Mouse (Mus musculus) midbrain, embryonic 11.5 days (tissue): ENCODE measurements around the gene Hpse2. TPM values are rescaled to one million over a fixed set of nuclear protein-coding genes. Genes with fewer than 3 reads are reported as not detected.

Experiments used
- ATAC-seq: fragments of 200-750 bp; cut with Nextera tagmentation; 2 replicates; pipeline ENCODE4 v1.8.0; 2017; ENCODE audit warnings: moderate TSS enrichment, moderate library complexity; ENCODE audit not compliant: low FRiP score
- DNase-seq: peaks from one replicate; pipeline ENCODE4 v3.0.0; 2015; ENCODE audit warnings: low spot score; ENCODE audit errors: missing footprints
- H3K27ac ChIP-seq: fragments of 300-500 bp; sonication (generic); 2 replicates; pipeline ENCODE4 v1.5.1; 2014; ENCODE audit warnings: low read depth, low read length
- H3K27me3 ChIP-seq: fragments of 300-500 bp; sonication (generic); 2 replicates; pipeline ENCODE4 v1.6.1; 2014; ENCODE audit warnings: mild to moderate bottlenecking, low read length, moderate library complexity, mixed read lengths; ENCODE audit not compliant: control insufficient read depth, insufficient read depth
- H3K36me3 ChIP-seq: fragments of 300-500 bp; sonication (generic); 2 replicates; pipeline ENCODE4 v1.6.1; 2014; ENCODE audit warnings: mild to moderate bottlenecking, low read length, moderate library complexity, mixed read lengths; ENCODE audit not compliant: control insufficient read depth, insufficient read depth
- H3K4me1 ChIP-seq: fragments of 300-500 bp; sonication (generic); 2 replicates; pipeline ENCODE4 v1.6.1; 2014; ENCODE audit warnings: low read length; ENCODE audit not compliant: control insufficient read depth, insufficient read depth
- H3K4me2 ChIP-seq: fragments of 300-500 bp; sonication (generic); 2 replicates; pipeline ENCODE4 v1.6.1; 2014; ENCODE audit warnings: mild to moderate bottlenecking, moderate library complexity
- H3K4me3 ChIP-seq: fragments of 300-500 bp; sonication (generic); 2 replicates; pipeline ENCODE4 v1.5.1; 2014; ENCODE audit warnings: low read depth, low read length
- H3K9ac ChIP-seq: fragments of 300-500 bp; sonication (generic); 2 replicates; pipeline ENCODE4 v1.6.1; 2014; ENCODE audit warnings: low read length
- H3K9me3 ChIP-seq: fragments of 300-500 bp; sonication (generic); 2 replicates; pipeline ENCODE4 v1.6.1; 2016; ENCODE audit warnings: low read length; ENCODE audit not compliant: control insufficient read depth
- WGBS: fragments of 180-500 bp; shearing (Covaris S2); extraction: QIAGEN DNeasy Blood & Tissue Kit; methylation state at CpG from one replicate; pipeline ENCODE4 v1.1.7; 2014; 5-methylcytosine and 5-hydroxymethylcytosine counted together
- polyA plus RNA-seq: library from polyadenylated mRNA; unstranded; fragments of >200 nt; fragmentation: Nextera tagmentation; extraction: Ambion mirVana; gene quantifications from 2 replicates; pipeline ENCODE4 v1.2.1, GENCODE M21; 2014

Gene Hpse2
- polyA plus RNA-seq, 1 experiment from 2014 or later: 0.04 TPM

DNA sequence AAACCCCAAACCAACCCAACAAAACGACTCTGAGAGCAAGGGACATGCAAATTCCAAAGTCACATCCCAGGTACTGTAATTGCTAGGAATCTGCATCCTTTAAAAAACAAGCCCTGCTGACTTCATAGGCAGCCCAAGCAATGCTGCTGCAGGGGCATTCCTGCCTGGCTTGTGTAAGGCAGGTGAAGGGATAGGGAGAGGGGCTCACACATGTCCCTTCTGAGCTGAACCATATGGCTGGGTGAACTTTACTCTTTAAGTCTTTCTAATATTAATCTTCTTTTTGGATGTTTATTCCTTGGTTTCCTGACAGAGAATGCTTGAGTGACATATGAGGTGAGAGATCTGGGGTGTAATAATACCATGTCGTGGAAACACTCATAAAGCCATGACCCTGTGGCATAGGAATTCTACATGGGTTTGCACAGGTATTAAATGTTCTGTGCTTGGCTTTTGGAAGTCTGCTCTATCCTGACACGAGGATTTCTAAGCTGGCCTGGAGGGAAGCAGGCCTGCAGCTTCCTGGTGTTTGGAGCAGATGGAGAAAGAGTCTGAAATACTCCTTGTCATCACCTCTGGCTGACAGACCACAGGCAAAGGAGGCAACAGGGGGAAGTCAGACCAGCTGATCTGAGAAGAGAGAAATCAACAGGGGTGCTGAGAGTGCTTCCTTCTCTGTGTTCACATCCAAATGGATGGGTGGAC lies 519.0 kb downstream of the Hpse2 start:
- no peak for DNase-seq
- Histone ChIP-seq H3K36me3 (no peaks in the 10 kb centered on the region), H3K27me3 (no peaks in the 10 kb centered on the region), H3K4me3 (no peak overlapping the region), H3K9me3 (no peaks in the 10 kb centered on the region), H3K9ac (no peak overlapping the region), H3K4me2 (no peak overlapping the region), H3K27ac (no peak overlapping the region), H3K4me1 (no peaks in the 10 kb centered on the region)
- ATAC-seq: no peak
- 65% methylated on average over 3 of the region's 3 CpGs for WGBS

DNA sequence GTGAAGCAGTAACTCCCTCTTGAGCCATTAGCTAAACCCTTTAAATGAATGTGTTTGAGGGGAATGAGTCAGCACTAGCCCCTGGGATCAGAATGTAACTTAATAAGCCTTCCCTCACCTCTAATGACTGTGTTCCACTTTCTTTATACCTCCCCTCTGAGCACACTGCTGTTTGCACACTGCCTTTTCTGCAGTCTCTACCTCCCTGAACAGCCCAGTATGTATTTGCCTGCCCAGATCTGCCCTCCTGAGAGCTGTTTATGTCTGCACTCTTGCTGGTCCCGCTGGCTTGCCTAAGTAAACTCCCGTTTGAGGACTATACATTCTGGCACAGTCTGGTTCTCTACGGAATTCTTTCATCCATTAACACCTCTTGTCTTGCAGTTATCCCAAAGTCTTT lies 525.1 kb downstream of the Hpse2 start:
- Histone ChIP-seq H3K9me3 (no peaks in the 10 kb centered on the region), H3K27ac (no peak overlapping the region), H3K4me1 (no peaks in the 10 kb centered on the region), H3K27me3 (no peaks in the 10 kb centered on the region), H3K4me3 (no peak overlapping the region), H3K36me3 (no peaks in the 10 kb centered on the region), H3K4me2 (no peak overlapping the region), H3K9ac (no peak overlapping the region)
- DNase-seq (no peak), ATAC-seq (no peak)
- WGBS: 73% methylated on average over 3 of the region's 3 CpGs

DNA sequence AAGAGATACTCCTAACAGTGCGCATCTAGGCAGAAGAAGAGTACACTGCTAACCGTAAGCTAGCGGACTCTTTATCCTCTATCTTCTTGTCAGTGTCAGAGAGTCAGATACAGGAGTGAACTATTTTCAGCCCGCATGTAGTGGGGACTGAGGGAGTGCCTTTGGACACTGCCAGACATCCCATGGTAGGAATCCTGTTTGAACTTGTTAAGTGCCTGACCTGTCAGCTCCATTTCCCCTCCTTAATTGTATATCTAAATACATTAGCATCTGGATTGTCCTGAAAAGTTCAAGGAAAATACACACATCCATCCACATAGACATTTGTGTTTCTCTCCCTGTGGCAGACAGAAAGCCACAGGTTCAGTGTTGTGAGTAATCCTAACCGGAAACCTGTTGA lies 531.1 kb downstream of the Hpse2 start:
- no peaks in the 10 kb centered on the region for H3K27me3 ChIP-seq
- no peaks in the 10 kb centered on the region for H3K36me3 ChIP-seq
- no peak overlapping the region for H3K4me3 ChIP-seq
- no peak overlapping the region for H3K9ac ChIP-seq
- ATAC-seq (no peak), DNase-seq (no peak)
- no peaks in the 10 kb centered on the region for H3K9me3 ChIP-seq
- WGBS: 89% methylated on average over 5 of the region's 5 CpGs
- no peaks in the 10 kb centered on the region for H3K4me1 ChIP-seq
- H3K27ac ChIP-seq: no peak overlapping the region
- H3K4me2 ChIP-seq: no peak overlapping the region

DNA sequence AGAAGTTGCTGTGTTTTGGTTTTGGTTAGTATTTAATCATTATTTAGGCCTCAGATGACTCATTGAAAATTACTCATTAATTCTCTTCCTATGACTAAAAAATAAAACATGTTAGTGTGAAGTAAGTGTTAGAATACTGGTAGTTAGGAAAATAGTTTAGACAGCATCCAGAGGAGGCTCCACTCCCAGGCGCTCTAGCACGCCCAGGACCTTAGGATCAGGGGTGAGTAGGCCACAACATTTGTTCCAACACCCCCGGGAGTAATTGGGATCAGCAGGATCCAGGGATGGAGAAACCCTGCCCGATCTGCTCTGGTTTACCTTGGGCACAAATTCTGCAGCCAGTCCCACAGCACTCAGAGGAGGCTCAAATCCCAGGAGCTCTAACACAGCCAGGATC lies 532.5 kb downstream of the Hpse2 start:
- WGBS: 83% methylated on average over 4 of the region's 4 CpGs
- Histone ChIP-seq H3K4me3 (no peak overlapping the region), H3K4me2 (no peak overlapping the region), H3K9ac (no peak overlapping the region), H3K9me3 (no peaks in the 10 kb centered on the region), H3K36me3 (no peaks in the 10 kb centered on the region), H3K27me3 (no peaks in the 10 kb centered on the region), H3K27ac (no peak overlapping the region), H3K4me1 (no peaks in the 10 kb centered on the region)
- DNase-seq (no peak), ATAC-seq (no peak)

DNA sequence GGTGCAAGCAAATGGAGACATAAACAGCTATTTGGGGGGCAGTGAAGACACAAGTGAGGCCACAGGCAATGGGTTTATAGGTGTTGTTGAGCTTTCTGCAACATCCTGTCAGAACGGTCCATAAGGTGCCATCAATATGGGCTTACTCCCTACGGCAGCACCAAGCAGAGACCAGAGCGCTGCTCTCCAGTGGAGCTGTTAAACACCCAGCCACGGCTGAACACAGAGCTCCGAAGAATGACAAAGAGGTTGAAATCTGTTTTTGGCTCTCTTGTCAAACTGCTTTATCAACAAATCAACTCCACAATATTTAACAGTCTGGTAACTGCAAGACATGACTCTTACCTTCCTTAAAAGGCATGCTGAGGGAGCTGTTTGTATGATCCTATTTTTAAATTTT lies 537.7 kb downstream of the Hpse2 start:
- WGBS: 90% methylated on average over 5 of the region's 5 CpGs
- H3K4me3 ChIP-seq: no peak overlapping the region
- DNase-seq (no peak), ATAC-seq (no peak)
- no peaks in the 10 kb centered on the region for H3K27me3 ChIP-seq
- no peaks in the 10 kb centered on the region for H3K36me3 ChIP-seq
- no peaks in the 10 kb centered on the region for H3K4me1 ChIP-seq
- no peak overlapping the region for H3K27ac ChIP-seq
- H3K4me2 ChIP-seq: no peak overlapping the region
- H3K9me3 ChIP-seq: no peaks in the 10 kb centered on the region
- H3K9ac ChIP-seq: no peak overlapping the region

DNA sequence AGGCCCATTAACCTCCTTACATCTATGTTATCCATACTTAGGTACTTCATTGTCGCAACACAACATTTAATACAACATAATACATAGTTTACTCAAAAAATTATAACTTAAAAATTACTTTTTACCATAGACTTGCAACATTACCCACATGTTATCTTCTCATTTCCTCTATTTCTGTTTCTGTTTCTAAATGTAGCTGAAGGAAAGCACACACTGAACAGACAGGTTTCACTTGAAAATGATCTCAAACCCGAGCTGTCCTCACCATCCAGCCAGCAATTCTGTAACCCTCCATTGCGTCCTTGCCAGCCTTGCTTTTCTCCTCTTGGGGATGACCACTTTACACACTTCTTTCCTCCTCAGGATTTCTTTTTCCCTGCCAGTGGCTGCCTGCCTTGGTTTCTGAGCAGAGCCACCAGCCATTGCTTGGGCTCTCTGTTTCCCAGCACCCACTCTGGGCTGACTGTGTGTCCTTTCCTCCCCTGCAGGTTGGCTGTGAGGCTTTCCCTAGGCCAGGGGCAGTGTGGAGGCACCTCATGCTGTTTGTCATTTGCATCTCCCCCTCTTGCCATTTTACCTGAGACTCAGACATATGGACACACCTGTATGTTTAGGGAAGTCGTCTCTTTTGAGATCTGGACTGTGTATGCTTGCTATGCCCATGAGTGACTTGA lies 548.4 kb downstream of the Hpse2 start:
- Histone ChIP-seq H3K4me3 (no peak overlapping the region), H3K27me3 (no peaks in the 10 kb centered on the region), H3K27ac (no peak overlapping the region), H3K36me3 (no peaks in the 10 kb centered on the region), H3K9ac (no peak overlapping the region), H3K9me3 (no peaks in the 10 kb centered on the region), H3K4me1 (no peaks in the 10 kb centered on the region), H3K4me2 (no peak overlapping the region)
- DNase-seq (no peak), ATAC-seq (no peak)
- WGBS: 86% methylated on average over 4 of the region's 4 CpGs

DNA sequence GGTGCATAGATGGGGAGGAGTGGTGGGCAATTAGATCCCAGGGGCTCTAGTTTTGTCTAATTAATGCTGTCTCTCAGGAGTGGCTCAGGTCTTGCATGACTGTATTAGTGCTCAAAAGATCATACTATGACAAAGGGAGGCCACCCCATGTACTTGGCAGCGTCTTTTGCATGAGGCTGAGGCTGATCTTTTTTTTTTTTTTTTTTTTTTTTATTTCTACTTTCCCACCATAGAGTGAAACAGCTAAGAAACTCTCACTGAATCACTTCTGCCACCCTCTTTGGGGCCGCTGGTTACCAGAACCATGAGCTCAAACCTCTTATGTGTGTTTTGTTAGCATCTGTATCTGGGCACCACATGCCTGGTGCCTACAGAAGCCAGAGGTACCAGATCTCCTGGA lies 549.0 kb downstream of the Hpse2 start:
- WGBS: 81% methylated on average over 2 of the region's 2 CpGs
- H3K27ac ChIP-seq: no peak overlapping the region
- no peak overlapping the region for H3K4me2 ChIP-seq
- no peaks in the 10 kb centered on the region for H3K9me3 ChIP-seq
- no peaks in the 10 kb centered on the region for H3K4me1 ChIP-seq
- H3K4me3 ChIP-seq: no peak overlapping the region
- ATAC-seq (no peak), DNase-seq (no peak)
- no peak overlapping the region for H3K9ac ChIP-seq
- no peaks in the 10 kb centered on the region for H3K27me3 ChIP-seq
- H3K36me3 ChIP-seq: no peaks in the 10 kb centered on the region

DNA sequence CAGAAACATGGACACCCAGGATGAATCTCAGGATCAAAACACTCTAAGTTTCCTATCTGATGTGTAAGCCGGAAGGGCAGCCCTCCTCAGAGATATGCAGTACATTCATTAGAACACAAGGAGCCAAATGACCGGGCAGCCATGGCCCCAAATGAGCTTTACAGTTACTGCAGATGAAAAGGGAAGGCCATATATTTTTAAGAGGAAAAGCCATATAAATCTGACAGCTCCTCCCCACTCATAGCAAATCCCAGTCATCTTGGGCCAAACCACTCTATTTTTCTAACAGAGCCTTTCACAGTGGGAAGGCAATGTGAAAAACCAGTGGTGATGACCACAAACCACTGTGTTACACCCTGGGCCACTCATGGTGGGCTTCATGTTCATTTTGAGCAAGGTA lies 549.9 kb downstream of the Hpse2 start:
- H3K27me3 ChIP-seq: no peaks in the 10 kb centered on the region
- no peak overlapping the region for H3K27ac ChIP-seq
- DNase-seq: no peak
- H3K9me3 ChIP-seq: no peaks in the 10 kb centered on the region
- ATAC-seq: no peak
- WGBS: 90% methylated on average over 2 of the region's 2 CpGs
- no peaks in the 10 kb centered on the region for H3K4me1 ChIP-seq
- no peaks in the 10 kb centered on the region for H3K36me3 ChIP-seq
- H3K9ac ChIP-seq: no peak overlapping the region
- H3K4me3 ChIP-seq: no peak overlapping the region
- no peak overlapping the region for H3K4me2 ChIP-seq

DNA sequence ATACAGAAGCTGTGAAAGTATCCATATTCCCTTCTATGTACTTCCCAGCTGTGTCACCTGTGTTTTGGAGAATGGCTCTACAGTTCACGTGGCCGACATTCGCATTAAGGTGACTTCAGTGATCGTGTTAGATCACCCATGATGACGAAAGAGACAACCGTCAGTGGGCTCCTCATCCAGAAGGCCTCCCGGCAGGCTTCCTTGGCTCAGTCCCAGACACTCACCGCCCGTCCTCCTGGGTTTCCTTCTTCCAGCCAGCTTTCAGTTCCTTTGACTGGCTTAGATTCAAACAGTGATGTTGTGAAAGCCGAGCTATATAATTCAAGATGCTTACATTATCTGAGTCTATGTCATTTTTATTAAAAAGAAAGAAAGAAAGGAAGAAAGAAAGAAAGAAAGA lies 550.6 kb downstream of the Hpse2 start:
- H3K4me2 ChIP-seq: no peak overlapping the region
- no peaks in the 10 kb centered on the region for H3K9me3 ChIP-seq
- no peaks in the 10 kb centered on the region for H3K4me1 ChIP-seq
- 89% methylated on average over 10 of the region's 10 CpGs for WGBS
- DNase-seq (no peak), ATAC-seq (no peak)
- H3K36me3 ChIP-seq: no peaks in the 10 kb centered on the region
- H3K27me3 ChIP-seq: no peaks in the 10 kb centered on the region
- H3K9ac ChIP-seq: no peak overlapping the region
- H3K4me3 ChIP-seq: no peak overlapping the region
- no peak overlapping the region for H3K27ac ChIP-seq
